Mouse (Mus musculus): ENCODE data around the gene Lrrc9. TPM values are rescaled to one million over a fixed set of nuclear protein-coding genes. Genes with fewer than 3 reads are reported as not detected.

The Lrrc9 gene
- total and polyA plus RNA-seq, 3 experiments, result 0.57 to 5.8 (median 1.5) TPM

Small RNAs within 50 kb of the gene (microRNA-seq; reads per million reads assigned to microRNA genes)
- 0 reads per million in 2 experiments for gene Gm44392

Other genes with a start within 250 kb of the Lrrc9 start
- 10 to 100 TPM; 15.0 to 27.1 TPM for gene Rtn1, start 32.8 kb upstream of the Lrrc9 start, total RNA-seq (2021)
- 12.0 and 18.3 TPM in 2 replicates for gene Rtn1, start 32.8 kb upstream of the Lrrc9 start, polyA plus RNA-seq (2012; rRNA removed)
- gene Pcnx4, start 94.5 kb downstream of the Lrrc9 start, total RNA-seq (2021), result 10 to 100 TPM in 1 of 2 experiments, 1 to 10 TPM in 1; 5.6 to 10.6 TPM
- 1.8 and 2.3 TPM in 2 replicates for gene Pcnx4, start 94.5 kb downstream of the Lrrc9 start, polyA plus RNA-seq (2012; rRNA removed)
- gene Gm4756, start 207.8 kb downstream of the Lrrc9 start, total RNA-seq (2021), result under 1 TPM in 1 of 2 experiments, not detected in 1; 0.23 TPM
- gene Gm4756, start 207.8 kb downstream of the Lrrc9 start, polyA plus RNA-seq (2012; rRNA removed), result 0.12 TPM in 1 of 2 replicates, not detected in the other
- gene Dhrs7, start 223.0 kb downstream of the Lrrc9 start, total RNA-seq (2021), result 100 to 1,000 TPM; 159 to 195 TPM
- 45.8 and 59.2 TPM in 2 replicates for gene Dhrs7, start 223.0 kb downstream of the Lrrc9 start, polyA plus RNA-seq (2012; rRNA removed)